Mouse (Mus musculus) heart, adult 18-20 months (tissue): ENCODE results near the gene A3galt2. TPM values are rescaled to one million over a fixed set of nuclear protein-coding genes. Genes with fewer than 3 reads are reported as not detected.
A peak's percentile ranks its signal among the peaks of the same experiment; 100 is the strongest.

Experiments used
- DNase-seq, 2 experiments: peaks; one replicate each; pipeline ENCODE4 v3.0.0; 2021 to 2022; ENCODE audit warnings: mixed read lengths in 1 of 2
- total RNA-seq, 2 experiments: library from RNA; stranded (reverse); gene quantifications; 2 replicates each; pipeline ENCODE4 v1.2.3; 2021

Gene A3galt2
- total RNA-seq, 2 experiments from 2014 or later = 0.13 to 0.32 TPM

GRCm38 (mm10) chr4:128801675-128802465 lies 46.7 kb downstream of the A3galt2 start:
- DNase-seq = no peak

GRCm38 (mm10) chr4:128803569-128803968 lies 48.4 kb downstream of the A3galt2 start:
- DNase-seq = no peak

- peak in 1 of 2 experiments; percentile 28 for DNase-seq
Measured at GRCm38 (mm10) chr4:128804426-128805149, 49.4 kb downstream of the A3galt2 start.

- DNase-seq = peak; percentile 24 to 60
Measured at GRCm38 (mm10) chr4:128805150-128806042, 50.2 kb downstream of the A3galt2 start.

- peak; percentile 58 to 59 for DNase-seq
Measured at GRCm38 (mm10) chr4:128806043-128806826, 51.1 kb downstream of the A3galt2 start, which contains the start of gene Zfp362. TSS of gene Zfp362 (minus strand) at chr4:128806045.

- peak; percentile 71 to 76 for DNase-seq
Measured at GRCm38 (mm10) chr4:128806827-128807179, 51.6 kb downstream of the A3galt2 start.

GRCm38 (mm10) chr4:128811382-128812056 lies 56.4 kb downstream of the A3galt2 start:
- DNase-seq = peak; percentile 88 to 92

GRCm38 (mm10) chr4:128817011-128817410 lies 61.8 kb downstream of the A3galt2 start:
- no peak for DNase-seq

Other genes starting within 250 kb of the A3galt2 start
- gene Zscan20, start 145.3 kb upstream of the A3galt2 start, total RNA-seq = 1 to 10 TPM; 6.0 to 6.1 TPM
- gene Tlr12, start 136.7 kb upstream of the A3galt2 start, total RNA-seq = under 1 TPM; 0.18 to 0.50 TPM
- 10 to 100 TPM; 39.5 to 45.3 TPM for gene Phc2, start 100.7 kb upstream of the A3galt2 start, total RNA-seq
- gene Zfp362, start 50.7 kb downstream of the A3galt2 start, total RNA-seq = 1 to 10 TPM; 9.9 TPM
- gene Trim62, start 128.2 kb downstream of the A3galt2 start, total RNA-seq = 1 to 10 TPM; 1.1 to 1.3 TPM
- gene Azin2, start 207.1 kb downstream of the A3galt2 start, total RNA-seq = 1 to 10 TPM; 2.3 to 3.5 TPM
- 10 to 100 TPM; 75.7 to 78.3 TPM for gene Ak2, start 236.6 kb downstream of the A3galt2 start, total RNA-seq